In genomic region chr13:21783255-21783617, GRCm38 (mm10) we compare ENCODE assay signal across 1 mouse cellular context.
TF ChIP-seq lines count a peak whose summit lies in the region.

Hist1h3i (minus strand) TSS chr13:21783370.

TF ChIP-seq in CH12.LX, 34 proteins besides CTCF, POLR2A, EP300 and RAD21 (continued from another document):
- TF ChIP-seq BHLHE40 (IDR thresholded peaks at IDR 0.05; ENCODE audit: low read depth, low read length) = no peak
- no peak for TF ChIP-seq RCOR1 (conservative IDR thresholded peaks at IDR 0.05; ENCODE audit: low read depth, low read length)
- TF ChIP-seq ZC3H11A (IDR thresholded peaks at IDR 0.05; ENCODE audit: low read depth, low read length) = no peak
- 0 out of 2 replicates have a peak, but pooled peaks have one; percentile 72 for TF ChIP-seq UBTF (IDR thresholded peaks at IDR 0.05; ENCODE audit: low read depth, low read length)
- TF ChIP-seq USF2 (conservative IDR thresholded peaks at IDR 0.05; ENCODE audit: low read depth, low read length) = no peak
- no peak for TF ChIP-seq KAT2A (IDR thresholded peaks at IDR 0.05; ENCODE audit: insufficient replicate concordance, low read length)
- no peak for TF ChIP-seq MEF2A (IDR thresholded peaks at IDR 0.05; ENCODE audit: borderline replicate concordance, low read depth, low read length)
- TF ChIP-seq ETS1 (conservative IDR thresholded peaks at IDR 0.05; ENCODE audit: low read depth, low read length) = no peak
- peak; percentile 35 for TF ChIP-seq HCFC1 (IDR thresholded peaks at IDR 0.05; ENCODE audit: low read depth, low read length)
- peak; percentile 62 for TF ChIP-seq POLR2AphosphoS2 (IDR thresholded peaks at IDR 0.05; ENCODE audit: low read depth, low read length)
- TF ChIP-seq TBP (conservative IDR thresholded peaks at IDR 0.05; ENCODE audit: low read depth, low read length) = peak; percentile 99
- TF ChIP-seq MAFK (IDR thresholded peaks at IDR 0.05; ENCODE audit: insufficient replicate concordance, low read length) = peak; percentile 62; the same call in 1 of the 2 replicates
- no peak for TF ChIP-seq JUND (conservative IDR thresholded peaks at IDR 0.05; ENCODE audit: low read depth, low read length)
- peak; percentile 99 for TF ChIP-seq NELFE (IDR thresholded peaks at IDR 0.05; ENCODE audit: low read depth, low read length)
- TF ChIP-seq PAX5 (IDR thresholded peaks at IDR 0.05; ENCODE audit: low read length) = no peak
- TF ChIP-seq MYC (IDR thresholded peaks at IDR 0.05; ENCODE audit: low read depth, low read length) = no peak
- TF ChIP-seq SIN3A (IDR thresholded peaks at IDR 0.05; ENCODE audit: low read length) = no peak
- no peak for TF ChIP-seq NRF1 (IDR thresholded peaks at IDR 0.05; ENCODE audit: low read depth, low read length)
- TF ChIP-seq ELF1 (IDR thresholded peaks at IDR 0.05; ENCODE audit: low read depth, low read length) = no peak
- TF ChIP-seq GABPA (IDR thresholded peaks at IDR 0.05; ENCODE audit: insufficient replicate concordance, low read depth, low read length) = no peak
- no peak for TF ChIP-seq ZKSCAN1 (IDR thresholded peaks at IDR 0.05; ENCODE audit: borderline replicate concordance, low read depth, low read length)
- peak; percentile 70; the same call in 1 of the 2 replicates for TF ChIP-seq CHD1 (IDR thresholded peaks at IDR 0.05; ENCODE audit: low read depth, low read length)
- TF ChIP-seq IRF4 (IDR thresholded peaks at IDR 0.05; ENCODE audit: low read depth, low read length) = no peak
